Mouse (Mus musculus): ENCODE measurements around the gene Riox1. TPM values are rescaled to one million over a fixed set of nuclear protein-coding genes. Genes with fewer than 3 reads are reported as not detected.

Riox1 gene
- total RNA-seq (2014; rRNA removed) = 28.8 and 35.2 TPM in 2 replicates
- 8.7 and 11.3 TPM in 2 replicates for polyA plus RNA-seq (2015; fragmentation: Nextera tagmentation; extraction: Ambion mirVana)

- DNase-seq (ENCODE audit: low spot score) = peak; percentile 95
- peak; percentile 10; the same call in 1 of the 2 replicates for TF ChIP-seq CTCF (IDR thresholded peaks at IDR 0.05; ENCODE audit: low read depth)
- peak within 1 kb of the TSS; percentile 80 for H3K4me3 ChIP-seq (ENCODE audit: low read length)
- WGBS = 1% methylated on average over 37 of the region's 37 CpGs
- H3K4me1 ChIP-seq (ENCODE audit: insufficient read depth, low read length) = peaks cover 9% of the 10 kb centered on the region
- peak within 1 kb of the TSS; percentile 80 for H3K9ac ChIP-seq (replicated peaks; ENCODE audit: low read length)
- peak within 1 kb of the TSS; percentile 69 for H3K4me2 ChIP-seq (ENCODE audit: low read depth, low read length)
- peak; percentile 95 for ATAC-seq
- no peaks in the 10 kb centered on the region for H3K9me3 ChIP-seq (ENCODE audit: low read length)
- peak within 1 kb of the TSS; percentile 79 for H3K27ac ChIP-seq
- no peaks in the 10 kb centered on the region for H3K27me3 ChIP-seq (ENCODE audit: insufficient read depth, low read length)
- no peaks in the 10 kb centered on the region for H3K36me3 ChIP-seq (ENCODE audit: insufficient read depth, low read length)
These were observed at the start of gene Riox1 for GRCm38 (mm10) chr12:83950493-83950839. Gene Riox1 (plus strand): TSS chr12:83950608.

GRCm38 (mm10) chr12:83910451-83910850 is 40.0 kb upstream of the Riox1 start:
- no peaks in the 10 kb centered on the region for H3K36me3 ChIP-seq (ENCODE audit: insufficient read depth, low read length)
- no peaks in the 10 kb centered on the region for H3K4me1 ChIP-seq (ENCODE audit: insufficient read depth, low read length)
- ATAC-seq (no peak), DNase-seq (ENCODE audit: low spot score) (no peak)
- H3K9me3 ChIP-seq (ENCODE audit: low read length) = no peaks in the 10 kb centered on the region
- TF ChIP-seq CTCF (IDR thresholded peaks at IDR 0.05; ENCODE audit: low read depth) = no peak
- 92% methylated on average over 2 of the region's 2 CpGs for WGBS
- no peak overlapping the region for H3K9ac ChIP-seq (replicated peaks; ENCODE audit: low read length)
- no peaks in the 10 kb centered on the region for H3K27me3 ChIP-seq (ENCODE audit: insufficient read depth, low read length)
- no peak overlapping the region for H3K4me3 ChIP-seq (ENCODE audit: low read length)
- no peak overlapping the region for H3K27ac ChIP-seq
- H3K4me2 ChIP-seq (ENCODE audit: low read depth, low read length) = no peak overlapping the region

- H3K27me3 ChIP-seq (ENCODE audit: insufficient read depth, low read length) = no peaks in the 10 kb centered on the region
- TF ChIP-seq CTCF (IDR thresholded peaks at IDR 0.05; ENCODE audit: low read depth) = no peak
- no peak overlapping the region for H3K9ac ChIP-seq (replicated peaks; ENCODE audit: low read length)
- no peaks in the 10 kb centered on the region for H3K4me1 ChIP-seq (ENCODE audit: insufficient read depth, low read length)
- H3K27ac ChIP-seq = no peak overlapping the region
- H3K36me3 ChIP-seq (ENCODE audit: insufficient read depth, low read length) = no peaks in the 10 kb centered on the region
- WGBS = 91% methylated on average over 4 of the region's 4 CpGs
- ATAC-seq = no peak
- no peak overlapping the region for H3K4me2 ChIP-seq (ENCODE audit: low read depth, low read length)
- no peak for DNase-seq (ENCODE audit: low spot score)
- no peaks in the 10 kb centered on the region for H3K9me3 ChIP-seq (ENCODE audit: low read length)
- no peak overlapping the region for H3K4me3 ChIP-seq (ENCODE audit: low read length)
These were observed 36.1 kb upstream of the Riox1 start for GRCm38 (mm10) chr12:83914202-83914740.

- Histone ChIP-seq H3K4me2 (ENCODE audit: low read depth, low read length) (no peak overlapping the region), H3K9ac (replicated peaks; ENCODE audit: low read length) (no peak overlapping the region), H3K36me3 (ENCODE audit: insufficient read depth, low read length) (no peaks in the 10 kb centered on the region), H3K27me3 (ENCODE audit: insufficient read depth, low read length) (no peaks in the 10 kb centered on the region), H3K4me1 (ENCODE audit: insufficient read depth, low read length) (no peaks in the 10 kb centered on the region), H3K4me3 (ENCODE audit: low read length) (no peak overlapping the region), H3K27ac (no peak overlapping the region), H3K9me3 (ENCODE audit: low read length) (no peaks in the 10 kb centered on the region)
- TF ChIP-seq CTCF (IDR thresholded peaks at IDR 0.05; ENCODE audit: low read depth) = no peak
- DNase-seq (ENCODE audit: low spot score) (no peak), ATAC-seq (no peak)
- 91% methylated on average over 1 of the region's 1 CpGs for WGBS
These were observed 35.6 kb upstream of the Riox1 start for GRCm38 (mm10) chr12:83914797-83915196.

GRCm38 (mm10) chr12:83916884-83917283 is 33.5 kb upstream of the Riox1 start:
- Histone ChIP-seq H3K4me1 (ENCODE audit: insufficient read depth, low read length) (no peaks in the 10 kb centered on the region), H3K36me3 (ENCODE audit: insufficient read depth, low read length) (no peaks in the 10 kb centered on the region), H3K9ac (replicated peaks; ENCODE audit: low read length) (no peak overlapping the region), H3K27me3 (ENCODE audit: insufficient read depth, low read length) (no peaks in the 10 kb centered on the region), H3K9me3 (ENCODE audit: low read length) (no peaks in the 10 kb centered on the region), H3K27ac (no peak overlapping the region), H3K4me3 (ENCODE audit: low read length) (no peak overlapping the region), H3K4me2 (ENCODE audit: low read depth, low read length) (no peak overlapping the region)
- ATAC-seq (no peak), DNase-seq (ENCODE audit: low spot score) (peak; percentile 12)
- TF ChIP-seq CTCF (IDR thresholded peaks at IDR 0.05; ENCODE audit: low read depth) = no peak
- 68% methylated on average over 9 of the region's 9 CpGs for WGBS

GRCm38 (mm10) chr12:83920721-83921441 is 29.5 kb upstream of the Riox1 start:
- ATAC-seq (no peak), DNase-seq (ENCODE audit: low spot score) (peak; percentile 16)
- H3K36me3 ChIP-seq (ENCODE audit: insufficient read depth, low read length) = no peaks in the 10 kb centered on the region
- peak overlapping the region; percentile 83 for H3K4me2 ChIP-seq (ENCODE audit: low read depth, low read length)
- no peaks in the 10 kb centered on the region for H3K4me1 ChIP-seq (ENCODE audit: insufficient read depth, low read length)
- H3K9ac ChIP-seq (replicated peaks; ENCODE audit: low read length) = peak overlapping the region; percentile 69
- no peaks in the 10 kb centered on the region for H3K9me3 ChIP-seq (ENCODE audit: low read length)
- H3K27me3 ChIP-seq (ENCODE audit: insufficient read depth, low read length) = no peaks in the 10 kb centered on the region
- under 1% methylated on average over 31 of the region's 31 CpGs for WGBS
- no peak for TF ChIP-seq CTCF (IDR thresholded peaks at IDR 0.05; ENCODE audit: low read depth)
- H3K27ac ChIP-seq = peak overlapping the region; percentile 62; the same call in 1 of the 2 replicates
- peak overlapping the region; percentile 92 for H3K4me3 ChIP-seq (ENCODE audit: low read length)

Measured in hindbrain, postnatal 0 days (tissue).